Mouse (Mus musculus): ENCODE data around the gene Hsf3. TPM values are rescaled to one million over a fixed set of nuclear protein-coding genes. Genes with fewer than 3 reads are reported as not detected.

Hsf3 gene
- polyA plus RNA-seq, 1 experiment from 2014 or later, result not detected

Other genes with a start within 250 kb of the Hsf3 start
- gene Vsig4, start 162.9 kb downstream of the Hsf3 start, polyA plus RNA-seq (2016; fragmentation: Nextera tagmentation; extraction: Ambion mirVana), result not detected in 2 replicates
- 12.6 and 12.9 TPM in 2 replicates for gene Heph, start 935 bp downstream of the Hsf3 start, polyA plus RNA-seq (2016; fragmentation: Nextera tagmentation; extraction: Ambion mirVana)

Data from forebrain, embryonic 10.5 days (tissue).